Mouse (Mus musculus) neural tube, embryonic 11.5 days (tissue): ENCODE measurements around the gene Cfap58. TPM values are rescaled to one million over a fixed set of nuclear protein-coding genes. Genes with fewer than 3 reads are reported as not detected.

Experiments
- ATAC-seq: fragments of 200-750 bp; cut with Nextera tagmentation; 2 replicates; pipeline ENCODE4 v1.8.0; 2017; ENCODE audit warnings: moderate number of reproducible peaks, mild to moderate bottlenecking, moderate TSS enrichment, moderate library complexity; ENCODE audit not compliant: insufficient read depth, low FRiP score, low TSS enrichment
- DNase-seq: peaks from one replicate; pipeline ENCODE4 v3.0.0-alpha.2; 2015; ENCODE audit warnings: low spot score
- H3K27ac ChIP-seq: fragments of 300-500 bp; sonication (generic); 2 replicates; pipeline ENCODE4 v1.5.1; 2014; ENCODE audit warnings: low read depth, mild to moderate bottlenecking, low read length
- H3K27me3 ChIP-seq: fragments of 300-500 bp; sonication (generic); 2 replicates; pipeline ENCODE4 v1.6.1; 2014; ENCODE audit warnings: mild to moderate bottlenecking, low read length, mixed read lengths; ENCODE audit not compliant: control insufficient read depth, insufficient read depth
- H3K36me3 ChIP-seq: fragments of 300-500 bp; sonication (generic); 2 replicates; pipeline ENCODE4 v1.6.1; 2014; ENCODE audit warnings: mild to moderate bottlenecking, low read length, moderate library complexity, mixed read lengths; ENCODE audit not compliant: control insufficient read depth, insufficient read depth
- H3K4me1 ChIP-seq: fragments of 300-500 bp; sonication (generic); 2 replicates; pipeline ENCODE4 v1.6.1; 2014; ENCODE audit warnings: low read length, mixed read lengths; ENCODE audit not compliant: control insufficient read depth, insufficient read depth
- H3K4me2 ChIP-seq: fragments of 300-500 bp; sonication (generic); 2 replicates; pipeline ENCODE4 v1.6.1; 2014; ENCODE audit warnings: low read depth, mild to moderate bottlenecking, moderate library complexity
- H3K4me3 ChIP-seq: fragments of 300-500 bp; sonication (generic); 2 replicates; pipeline ENCODE4 v1.5.1; 2014; ENCODE audit warnings: low read depth, low read length
- H3K9ac ChIP-seq: fragments of 300-500 bp; sonication (generic); 2 replicates; pipeline ENCODE4 v1.6.1; 2014; ENCODE audit warnings: mild to moderate bottlenecking, low read length
- H3K9me3 ChIP-seq: fragments of 300-500 bp; sonication (generic); 2 replicates; pipeline ENCODE4 v1.6.1; 2016; ENCODE audit warnings: low read length; ENCODE audit not compliant: control insufficient read depth
- WGBS: fragments of 180-500 bp; shearing (Covaris S2); extraction: QIAGEN DNeasy Blood & Tissue Kit; methylation state at CpG from one replicate; pipeline ENCODE4 v1.1.7; 2014; 5-methylcytosine and 5-hydroxymethylcytosine counted together
- polyA plus RNA-seq: library from polyadenylated mRNA; unstranded; fragments of >200 nt; fragmentation: Nextera tagmentation; extraction: Ambion mirVana; gene quantifications from 2 replicates; pipeline ENCODE4 v1.2.1, GENCODE M21; 2014

The Cfap58 gene
- polyA plus RNA-seq, 1 experiment from 2014 or later, result 0.11 TPM

GRCm38 (mm10) chr19:47978109-47978701, 40.7 kb downstream of the Cfap58 start:
- ATAC-seq (no peak), DNase-seq (no peak)
- Histone ChIP-seq H3K4me2 (no peak overlapping the region), H3K9me3 (no peaks in the 10 kb centered on the region), H3K27ac (no peak overlapping the region), H3K9ac (no peak overlapping the region), H3K4me3 (no peak overlapping the region), H3K36me3 (no peaks in the 10 kb centered on the region), H3K4me1 (no peaks in the 10 kb centered on the region), H3K27me3 (no peaks in the 10 kb centered on the region)
- 71% methylated on average over 15 of the region's 15 CpGs for WGBS

- H3K9me3 ChIP-seq, result no peaks in the 10 kb centered on the region
- no peak for DNase-seq
- no peaks in the 10 kb centered on the region for H3K4me1 ChIP-seq
- 84% methylated on average over 6 of the region's 6 CpGs for WGBS
- H3K9ac ChIP-seq, result no peak overlapping the region
- no peak overlapping the region for H3K4me3 ChIP-seq
- H3K4me2 ChIP-seq, result no peak overlapping the region
- no peak for ATAC-seq
- H3K36me3 ChIP-seq, result no peaks in the 10 kb centered on the region
- no peak overlapping the region for H3K27ac ChIP-seq
- H3K27me3 ChIP-seq, result no peaks in the 10 kb centered on the region
Measured at GRCm38 (mm10) chr19:47979446-47979845, 42.0 kb downstream of the Cfap58 start.

- DNase-seq (no peak), ATAC-seq (no peak)
- 70% methylated on average over 10 of the region's 10 CpGs for WGBS
- Histone ChIP-seq H3K27me3 (no peaks in the 10 kb centered on the region), H3K4me2 (no peak overlapping the region), H3K4me1 (no peaks in the 10 kb centered on the region), H3K9ac (no peak overlapping the region), H3K9me3 (no peaks in the 10 kb centered on the region), H3K36me3 (no peaks in the 10 kb centered on the region), H3K4me3 (no peak overlapping the region), H3K27ac (no peak overlapping the region)
Measured at GRCm38 (mm10) chr19:47980241-47980640, 42.8 kb downstream of the Cfap58 start.

DNA sequence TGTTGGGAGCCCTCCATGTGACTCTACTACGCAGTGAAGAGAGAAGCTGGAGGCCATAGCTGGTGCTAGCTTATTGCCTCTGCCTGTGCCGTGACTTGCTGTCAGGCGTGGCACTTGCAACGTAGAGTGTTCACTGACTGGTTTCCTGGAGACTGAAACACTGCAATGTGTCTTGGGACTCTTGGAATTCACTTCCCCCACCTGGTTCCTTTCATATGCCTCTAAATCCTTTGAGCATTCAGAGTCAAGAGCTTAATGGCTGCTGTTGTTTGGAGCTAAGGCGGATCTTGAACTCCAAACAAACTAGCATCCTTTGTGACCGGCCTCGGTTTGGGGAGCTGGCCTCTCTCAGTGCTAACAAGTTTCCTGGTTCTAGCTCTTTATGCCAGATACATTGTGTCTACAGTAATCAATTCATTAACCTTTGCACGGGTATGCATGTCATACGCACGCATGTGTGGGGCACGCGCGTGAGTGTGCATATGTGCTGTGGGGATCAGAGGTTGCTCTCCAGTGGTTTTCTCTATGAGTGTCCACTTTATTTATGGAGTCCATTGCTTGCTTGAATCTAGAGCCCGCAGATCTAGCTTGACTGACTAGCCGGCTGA, 48.2 kb downstream of the Cfap58 start:
- no peak overlapping the region for H3K27ac ChIP-seq
- H3K4me1 ChIP-seq, result no peaks in the 10 kb centered on the region
- no peak overlapping the region for H3K4me3 ChIP-seq
- H3K9me3 ChIP-seq, result no peaks in the 10 kb centered on the region
- H3K9ac ChIP-seq, result no peak overlapping the region
- no peak for DNase-seq
- no peak for ATAC-seq
- H3K4me2 ChIP-seq, result no peak overlapping the region
- WGBS, result 92% methylated on average over 15 of the region's 15 CpGs
- H3K27me3 ChIP-seq, result no peaks in the 10 kb centered on the region
- no peaks in the 10 kb centered on the region for H3K36me3 ChIP-seq

DNA sequence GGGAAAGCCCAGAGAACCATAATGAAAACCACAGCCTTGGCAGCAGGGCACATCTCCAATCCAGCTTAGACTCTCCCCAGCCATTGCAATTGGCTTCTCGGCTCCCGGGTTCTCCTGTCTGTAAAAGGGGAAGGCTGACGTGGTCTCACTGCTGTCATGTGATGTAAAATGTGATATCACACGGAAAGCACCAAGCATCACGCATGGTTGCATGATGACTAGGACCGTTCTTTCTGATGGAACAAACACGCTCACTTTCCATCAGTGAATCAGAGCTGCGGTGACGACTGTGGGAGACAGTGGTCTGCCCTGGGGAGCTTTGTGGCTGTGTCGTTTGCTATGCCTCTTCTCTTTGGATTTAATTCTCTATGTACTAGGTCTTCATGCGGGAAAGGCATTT, 50.5 kb downstream of the Cfap58 start:
- Histone ChIP-seq H3K4me1 (no peaks in the 10 kb centered on the region), H3K36me3 (no peaks in the 10 kb centered on the region), H3K27ac (no peak overlapping the region), H3K4me2 (no peak overlapping the region), H3K9me3 (no peaks in the 10 kb centered on the region), H3K9ac (no peak overlapping the region), H3K27me3 (no peaks in the 10 kb centered on the region), H3K4me3 (no peak overlapping the region)
- DNase-seq, result no peak
- ATAC-seq, result no peak
- 87% methylated on average over 11 of the region's 11 CpGs for WGBS

DNA sequence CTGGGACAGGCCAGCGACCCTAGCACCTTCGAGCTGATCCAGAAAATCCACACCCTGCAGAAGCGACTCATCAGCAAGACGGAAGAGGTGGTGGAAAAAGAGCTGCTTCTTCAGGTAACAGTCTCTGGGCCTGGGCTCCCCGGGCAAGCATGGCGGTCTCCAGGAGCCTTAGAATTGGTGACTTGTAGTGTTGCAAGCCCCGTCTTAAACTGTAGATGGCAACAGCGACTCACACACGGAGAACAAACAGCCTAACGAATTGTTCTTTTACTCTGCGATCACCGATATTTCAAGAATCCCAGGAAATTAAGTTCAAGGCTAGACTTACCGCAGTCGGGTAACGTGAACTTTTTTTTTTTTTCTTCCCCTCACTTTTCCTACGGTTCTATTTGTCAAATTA, 51.0 kb downstream of the Cfap58 start:
- 37% methylated on average over 16 of the region's 16 CpGs for WGBS
- 0 out of 2 replicates have a peak, but pooled peaks have one; percentile 20 for ATAC-seq

GRCm38 (mm10) chr19:47988880-47989574, 51.6 kb downstream of the Cfap58 start:
- H3K4me3 ChIP-seq, result no peak overlapping the region
- H3K4me1 ChIP-seq, result no peaks in the 10 kb centered on the region
- H3K4me2 ChIP-seq, result no peak overlapping the region
- ATAC-seq (0 out of 2 replicates have a peak, but pooled peaks have one; percentile 38), DNase-seq (peak; percentile 58)
- no peaks in the 10 kb centered on the region for H3K27me3 ChIP-seq
- H3K36me3 ChIP-seq, result no peaks in the 10 kb centered on the region
- no peak overlapping the region for H3K27ac ChIP-seq
- H3K9ac ChIP-seq, result no peak overlapping the region
- no peaks in the 10 kb centered on the region for H3K9me3 ChIP-seq
- WGBS, result 63% methylated on average over 13 of the region's 13 CpGs

More for the DNA sequence above, 51.0 kb downstream of the Cfap58 start:
- H3K27ac ChIP-seq, result no peak overlapping the region
- no peaks in the 10 kb centered on the region for H3K27me3 ChIP-seq
- no peak overlapping the region for H3K9ac ChIP-seq
- H3K9me3 ChIP-seq, result no peaks in the 10 kb centered on the region
- no peaks in the 10 kb centered on the region for H3K36me3 ChIP-seq
- DNase-seq, result peak; percentile 44
- no peak overlapping the region for H3K4me2 ChIP-seq
- no peak overlapping the region for H3K4me3 ChIP-seq
- H3K4me1 ChIP-seq, result no peaks in the 10 kb centered on the region

DNA sequence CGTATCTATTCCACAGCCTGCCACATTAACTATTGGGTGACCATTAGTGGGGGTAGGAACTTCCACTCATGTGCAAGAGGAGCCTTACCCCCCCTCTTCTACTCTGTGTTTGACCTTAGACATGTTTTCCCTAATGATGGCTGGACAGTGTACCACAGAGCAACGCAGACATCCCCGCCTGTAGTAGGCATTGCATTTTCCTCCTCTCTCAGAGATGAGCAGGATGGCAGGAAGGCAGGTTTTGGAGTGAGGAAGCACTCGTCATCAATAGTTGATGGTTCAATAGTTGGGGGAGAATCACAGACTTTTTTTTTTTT, 52.1 kb downstream of the Cfap58 start:
- WGBS, result 70% methylated on average over 4 of the region's 4 CpGs
- no peak overlapping the region for H3K27ac ChIP-seq

GRCm38 (mm10) chr19:48001240-48001639, 63.8 kb downstream of the Cfap58 start:
- Histone ChIP-seq H3K27ac (no peak overlapping the region), H3K4me2 (no peak overlapping the region), H3K27me3 (no peaks in the 10 kb centered on the region), H3K4me1 (no peaks in the 10 kb centered on the region), H3K4me3 (no peak overlapping the region), H3K36me3 (no peaks in the 10 kb centered on the region), H3K9ac (no peak overlapping the region), H3K9me3 (no peaks in the 10 kb centered on the region)
- WGBS, result 84% methylated on average over 13 of the region's 13 CpGs
- DNase-seq (no peak), ATAC-seq (no peak)

More for the DNA sequence above, 52.1 kb downstream of the Cfap58 start:
- Histone ChIP-seq H3K4me2 (no peak overlapping the region), H3K4me3 (no peak overlapping the region), H3K4me1 (no peaks in the 10 kb centered on the region), H3K9ac (no peak overlapping the region), H3K9me3 (no peaks in the 10 kb centered on the region), H3K27me3 (no peaks in the 10 kb centered on the region), H3K36me3 (no peaks in the 10 kb centered on the region)
- DNase-seq (no peak), ATAC-seq (no peak; the same call in 1 of the 2 replicates)
